Comparison of ENCODE assay signal across 12 mouse cellular contexts in the genomic region with DNA sequence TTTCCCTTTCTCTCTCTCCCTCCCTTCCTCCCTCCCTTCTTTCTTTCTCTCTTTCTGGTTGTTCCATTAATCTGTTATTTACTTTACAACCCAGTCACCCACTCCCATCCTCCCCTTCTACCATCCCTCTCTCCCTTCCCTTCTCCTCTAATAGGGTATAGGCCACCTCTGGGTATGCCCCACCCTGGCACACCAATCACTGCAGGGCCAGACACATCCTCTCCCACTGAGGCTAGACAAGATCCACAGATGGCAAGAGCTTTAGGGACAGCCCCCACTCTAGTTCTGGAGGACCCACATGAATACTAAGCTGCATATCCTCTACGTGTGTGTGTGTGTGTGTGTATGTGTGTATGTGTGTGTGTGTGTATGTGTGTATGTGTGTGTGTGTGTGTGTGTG.
DNase-seq lines count a peak whose midpoint lies in the region; ATAC-seq and TF ChIP-seq lines count a peak whose summit lies in the region.
"Had no signal": no experiment of that assay in that cellular context is flagged by ENCODE, and none has a peak within 500 bp of the region (broad histone marks: within the 10 kb centered on the region; RNA-seq: fewer than 3 reads in every experiment).

No protein-coding gene starts in this region.

- H3K27ac ChIP-seq in layer of hippocampus, adult 2 months = peak overlapping the region; percentile 70; the same call in 1 of the 2 replicates
- peak overlapping the region; percentile 57; the same call in 1 of the 2 replicates for H3K27ac ChIP-seq in stomach, embryonic 15.5 days
- H3K27ac ChIP-seq in stomach, postnatal 0 days (replicated peaks) = no peak overlapping the region
- H3K27ac ChIP-seq: embryonic facial prominence, embryonic 12.5 days; forebrain, embryonic 15.5 days; hindbrain, embryonic 13.5 days; hindbrain, postnatal 0 days had no signal

- no peak for TF ChIP-seq EP300 in stomach, postnatal 0 days (optimal IDR thresholded peaks at IDR 0.05)

- no peaks in the 10 kb centered on the region for H3K27me3 ChIP-seq in stomach, embryonic 15.5 days (replicated peaks)
- H3K27me3 ChIP-seq in stomach, postnatal 0 days (ENCODE audit: control insufficient read depth, insufficient read depth, low read length) = no peaks in the 10 kb centered on the region
- H3K27me3 ChIP-seq: embryonic facial prominence, embryonic 12.5 days; forebrain, embryonic 15.5 days; hindbrain, embryonic 13.5 days had no signal

- TF ChIP-seq CTCF in layer of hippocampus, adult 2 months (conservative IDR thresholded peaks at IDR 0.05) = no peak
- TF ChIP-seq CTCF in stomach, postnatal 0 days (IDR thresholded peaks at IDR 0.05; ENCODE audit: low read depth) = no peak

- H3K36me3 ChIP-seq in stomach, embryonic 15.5 days = no peaks in the 10 kb centered on the region
- no peaks in the 10 kb centered on the region for H3K36me3 ChIP-seq in stomach, postnatal 0 days (ENCODE audit: control insufficient read depth, insufficient read depth, low read length)
- H3K36me3 ChIP-seq: embryonic facial prominence, embryonic 12.5 days; forebrain, embryonic 15.5 days; hindbrain, embryonic 13.5 days had no signal

- no peak overlapping the region for H3K4me2 ChIP-seq in stomach, embryonic 15.5 days
- H3K4me2 ChIP-seq in stomach, postnatal 0 days (replicated peaks; ENCODE audit: low read depth) = no peak overlapping the region
- H3K4me2 ChIP-seq: embryonic facial prominence, embryonic 12.5 days; forebrain, embryonic 15.5 days; hindbrain, embryonic 13.5 days had no signal

- H3K9me3 ChIP-seq in stomach, embryonic 15.5 days = no peaks in the 10 kb centered on the region
- H3K9me3 ChIP-seq in stomach, postnatal 0 days (ENCODE audit: control insufficient read depth, low read length) = no peaks in the 10 kb centered on the region
- H3K9me3 ChIP-seq: embryonic facial prominence, embryonic 12.5 days; forebrain, embryonic 15.5 days; hindbrain, embryonic 13.5 days had no signal

- 91% methylated on average over 1 of the region's 1 CpGs for WGBS in stomach, embryonic 15.5 days
- WGBS in stomach, postnatal 0 days = 68% methylated on average over 1 of the region's 1 CpGs

- H3K4me1 ChIP-seq in stomach, embryonic 15.5 days = 0 out of 2 replicates have a peak, but pooled peaks cover 3% of the 10 kb centered on the region
- no peaks in the 10 kb centered on the region; the same call in 1 of the 2 replicates for H3K4me1 ChIP-seq in stomach, postnatal 0 days (replicated peaks; ENCODE audit: control insufficient read depth, insufficient read depth)
- H3K4me1 ChIP-seq: embryonic facial prominence, embryonic 12.5 days; hindbrain, embryonic 13.5 days had no signal

- H3K4me3 ChIP-seq in layer of hippocampus, adult 2 months = no peak overlapping the region
- H3K4me3 ChIP-seq in stomach, embryonic 15.5 days (replicated peaks) = no peak overlapping the region
- H3K4me3 ChIP-seq in stomach, postnatal 0 days (ENCODE audit: low read depth, low read length) = no peak overlapping the region
- H3K4me3 ChIP-seq: embryonic facial prominence, embryonic 12.5 days; forebrain, embryonic 15.5 days; hindbrain, embryonic 13.5 days had no signal

- no peak for DNase-seq in layer of hippocampus, adult 2 months (ENCODE audit: low spot score in 2 of 2)
- no peak for DNase-seq in layer of hippocampus, adult 9-11 months
- DNase-seq in stomach, postnatal 0 days (ENCODE audit: low spot score) = no peak
- peak; percentile 16 for DNase-seq in induced T-regulatory cell, adult 2 months (ENCODE audit: low read depth)
- no peak for DNase-seq in gastrocnemius, postnatal 10 days
- DNase-seq in neural tube, embryonic 10.5 days (ENCODE audit: extremely low spot score, low spot score) = no peak
- DNase-seq: cerebellum, adult 11-12 months had no signal

- ATAC-seq in stomach, embryonic 15.5 days (ENCODE audit: insufficient read depth, low FRiP score, low read depth) = no peak
- no peak for ATAC-seq in stomach, postnatal 0 days (ENCODE audit: low FRiP score, low TSS enrichment)
- ATAC-seq: forebrain, embryonic 15.5 days; hindbrain, postnatal 0 days had no signal

- H3K9ac ChIP-seq in stomach, embryonic 15.5 days = no peak overlapping the region
- H3K9ac ChIP-seq in stomach, postnatal 0 days (ENCODE audit: low read length) = no peak overlapping the region
- H3K9ac ChIP-seq: embryonic facial prominence, embryonic 12.5 days; forebrain, embryonic 15.5 days; hindbrain, embryonic 13.5 days had no signal
